Mouse (Mus musculus) heart, postnatal 10 days (tissue): ENCODE data around the gene Nacc2. TPM values are rescaled to one million over a fixed set of nuclear protein-coding genes. Genes with fewer than 3 reads are reported as not detected.

Experiments used
- DNase-seq, 2 experiments: peaks; one replicate each; pipeline ENCODE4 v3.0.0; 2021
- intact Hi-C: fragments of 180-260 bp; cut with DNase I; formaldehyde crosslinking; loops from one replicate; pipeline ENCODE4 v1.15.1; 2025
- total RNA-seq, 2 experiments: library from RNA; stranded (reverse); gene quantifications; 2 replicates each; pipeline ENCODE4 v1.2.3; 2021

Gene Nacc2
- total RNA-seq, 2 experiments from 2014 or later: 12.2 to 15.9 TPM

DNA sequence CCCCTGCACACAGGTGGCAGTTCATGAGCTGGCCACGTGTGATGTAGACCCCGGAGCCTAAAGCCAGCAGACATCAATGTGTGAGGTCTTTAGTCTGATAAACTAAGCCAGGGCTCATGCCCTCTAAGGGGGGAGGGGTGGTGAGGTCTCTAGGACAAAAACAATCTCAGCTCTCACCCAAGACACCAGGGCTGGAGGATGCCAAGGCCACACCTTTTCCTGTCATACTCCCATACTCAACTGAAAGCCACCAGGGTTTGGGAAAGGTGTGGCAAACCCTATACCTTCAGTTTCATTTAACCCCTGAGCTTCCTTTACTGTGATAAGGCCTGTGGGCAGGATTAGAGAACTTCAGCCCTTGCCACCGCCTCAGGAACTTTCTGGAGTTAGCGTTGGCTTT is 60.8 kb downstream of the Nacc2 start:
- no peak for DNase-seq
- intact Hi-C loops: no loop called here

DNA sequence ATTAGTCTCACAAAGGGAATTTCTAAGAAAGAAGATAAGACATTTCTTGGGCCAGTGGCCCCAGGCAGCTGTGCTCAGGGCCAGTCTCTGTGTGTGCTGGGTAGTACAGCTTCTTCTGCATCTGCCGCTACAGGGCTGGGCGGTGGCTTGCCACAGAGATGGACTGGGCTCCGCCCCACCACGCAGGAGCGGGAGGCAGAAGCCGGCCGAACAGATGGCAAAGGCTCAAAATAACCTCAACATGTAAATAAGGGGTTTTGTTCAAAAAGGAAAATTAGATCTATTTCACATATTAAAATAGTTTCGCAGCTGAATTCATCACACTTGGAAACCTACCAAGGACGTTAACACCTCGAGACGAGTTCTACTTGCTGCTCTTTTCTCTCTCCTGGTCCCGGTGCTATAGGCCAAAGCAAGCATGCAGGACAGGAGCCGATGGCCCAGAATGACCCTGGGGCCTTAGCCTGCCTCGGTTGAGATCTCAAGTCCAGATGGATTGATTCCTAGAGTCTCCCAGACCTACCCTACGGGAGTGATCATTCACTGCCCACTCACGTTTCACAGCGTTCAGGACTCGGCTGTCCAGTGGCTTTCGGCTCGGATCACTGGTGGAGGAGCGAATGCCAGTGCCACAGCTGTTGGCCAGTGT is 61.9 kb downstream of the Nacc2 start:
- intact Hi-C loops: no loop called here
- DNase-seq: no peak

DNA sequence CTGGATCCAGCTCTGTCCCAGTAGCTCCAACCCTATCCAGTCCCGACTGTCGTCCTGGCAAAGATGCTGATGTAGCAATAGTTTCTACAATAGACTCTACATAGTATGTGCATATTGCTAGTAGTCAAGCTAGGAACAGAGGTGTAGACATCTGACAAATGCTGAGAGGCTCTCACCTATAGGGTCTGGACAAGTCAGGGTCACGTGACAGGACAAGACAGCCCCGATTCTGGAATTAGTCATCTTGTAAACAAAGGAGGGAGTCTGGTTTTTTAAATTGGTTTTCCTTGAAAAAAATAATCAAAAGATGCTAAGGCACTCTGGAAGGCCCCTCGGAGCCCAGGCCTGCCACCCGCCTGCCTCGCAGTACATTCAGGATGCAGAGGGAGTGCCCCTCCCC is 66.0 kb downstream of the Nacc2 start:
- intact Hi-C loops: loop anchor here (10.0 kb wide), 1 partner anchor 218 kb away; no protein-coding TSS in a partner anchor
- no peak for DNase-seq

DNA sequence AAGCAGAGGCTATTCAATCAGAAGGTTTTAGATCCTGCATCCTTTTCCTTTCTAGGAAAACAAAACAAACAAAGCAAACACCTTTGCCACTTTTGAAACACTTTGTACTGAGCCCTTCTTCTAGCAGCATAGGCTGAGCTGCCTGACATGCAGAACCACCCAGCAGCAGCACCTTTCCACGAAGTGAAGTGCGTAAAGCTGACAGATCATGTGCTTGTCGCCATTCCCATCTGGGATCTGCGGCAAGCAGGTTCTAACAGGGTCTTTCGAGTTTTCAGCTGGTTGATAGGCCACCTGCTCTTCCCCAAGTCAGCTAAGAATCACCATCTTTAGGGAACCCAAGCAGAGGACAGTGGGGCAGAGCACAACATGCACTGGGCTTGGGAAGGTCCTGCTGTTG is 66.8 kb downstream of the Nacc2 start:
- intact Hi-C loops: loop anchor here (10.0 kb wide), 1 partner anchor 219 kb away; no protein-coding TSS in a partner anchor
- no peak for DNase-seq

DNA sequence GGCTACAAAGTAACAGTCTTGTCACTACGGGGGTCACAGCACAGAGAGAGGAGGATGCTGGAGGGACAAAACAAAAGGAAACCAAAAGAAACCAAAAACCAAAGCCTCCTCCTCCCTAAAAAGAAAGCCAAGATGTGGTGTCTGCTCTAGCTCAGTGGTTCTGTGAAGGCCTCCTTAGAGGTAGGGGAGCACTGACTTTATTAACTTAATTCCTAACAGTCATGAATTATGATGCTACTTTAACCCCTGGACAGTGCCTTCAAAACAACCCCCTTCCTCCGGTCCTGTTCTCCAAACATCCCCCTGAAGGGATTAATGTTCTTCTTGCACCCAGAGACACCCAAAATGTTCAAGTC is 67.3 kb downstream of the Nacc2 start:
- intact Hi-C loops: loop anchor here (1.0 to 10.0 kb wide), 2 partner anchors 87 to 219 kb away; no protein-coding TSS in a partner anchor
- no peak for DNase-seq

DNA sequence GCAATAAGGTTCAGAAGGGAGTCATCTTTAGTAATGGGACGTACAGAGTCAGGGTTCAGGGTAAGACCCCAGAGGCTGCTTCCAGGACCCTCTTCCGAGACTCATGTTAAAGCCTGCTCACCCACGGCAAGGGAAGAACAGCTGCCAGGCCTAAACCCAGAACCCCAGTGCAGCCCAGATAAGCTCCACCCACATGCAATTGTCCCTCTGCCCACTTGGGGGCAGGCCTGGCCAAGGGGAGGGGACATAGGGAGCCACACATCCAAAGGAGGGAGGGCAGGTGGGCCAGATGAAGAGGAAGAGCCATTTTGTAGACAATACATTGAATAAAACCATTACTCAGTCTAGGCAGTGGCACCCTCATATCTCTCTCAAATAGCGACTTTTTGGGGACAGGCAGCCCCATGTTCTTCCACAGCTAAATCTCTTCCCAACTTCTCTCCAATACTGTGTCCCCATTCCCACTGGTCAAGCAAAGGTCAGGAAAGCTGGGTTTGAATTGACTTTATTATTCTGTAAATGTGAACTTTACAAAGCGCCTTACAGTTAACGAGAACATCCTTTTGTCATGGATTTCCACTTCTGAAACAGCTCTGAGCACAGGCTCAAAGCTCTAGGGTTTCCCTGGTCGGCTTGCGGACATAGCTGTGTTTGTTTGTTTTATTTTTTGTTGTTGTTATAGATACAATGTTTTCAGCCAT is 67.8 kb downstream of the Nacc2 start:
- peak; percentile 67 to 80 for DNase-seq
- intact Hi-C loops: loop anchor here (1.0 to 10.0 kb wide), 2 partner anchors 87 to 220 kb away; no protein-coding TSS in a partner anchor

DNA sequence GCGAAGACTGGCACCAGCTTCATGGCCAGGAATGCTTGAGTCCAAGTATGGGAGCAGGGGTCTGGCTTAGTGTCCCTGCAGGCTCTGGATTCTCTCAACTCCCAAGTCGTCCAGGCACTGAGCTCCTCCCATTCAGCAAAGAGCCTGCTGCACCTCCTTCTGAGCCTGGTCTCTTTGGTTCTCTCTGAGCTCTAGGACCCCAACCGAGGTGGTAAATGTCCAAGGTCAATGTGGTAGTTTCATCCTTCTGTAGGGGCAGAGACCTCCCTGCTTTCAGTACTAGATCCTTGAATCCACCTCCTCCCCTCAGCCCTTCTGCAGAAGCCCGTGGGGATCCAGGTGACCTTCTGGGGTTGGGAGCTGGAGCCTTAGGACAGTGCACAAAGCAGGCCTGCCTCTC is 70.2 kb downstream of the Nacc2 start:
- DNase-seq: no peak
- intact Hi-C loops: loop anchor here (10.0 kb wide), 1 partner anchor 222 kb away; no protein-coding TSS in a partner anchor

DNA sequence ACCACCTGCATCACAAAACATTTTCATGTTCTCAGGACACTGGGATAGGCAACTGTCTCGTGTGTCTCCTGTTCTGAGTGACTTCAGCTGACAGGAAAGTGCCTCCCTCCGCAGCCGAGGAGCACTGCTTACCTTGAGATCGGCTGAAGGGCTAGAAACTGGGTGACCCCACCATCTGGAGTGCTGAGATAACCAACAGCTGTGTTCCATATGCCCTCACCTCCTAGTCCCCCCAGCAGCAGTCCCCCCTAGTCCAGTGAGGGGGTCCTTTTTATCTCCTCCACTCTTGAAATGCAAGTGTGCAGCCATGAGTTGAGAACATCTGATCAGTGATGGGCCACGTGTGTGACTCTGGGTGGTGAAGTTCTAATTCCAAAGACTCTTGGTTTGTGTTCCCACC is 74.2 kb downstream of the Nacc2 start:
- intact Hi-C loops: no loop called here
- DNase-seq: no peak

DNA sequence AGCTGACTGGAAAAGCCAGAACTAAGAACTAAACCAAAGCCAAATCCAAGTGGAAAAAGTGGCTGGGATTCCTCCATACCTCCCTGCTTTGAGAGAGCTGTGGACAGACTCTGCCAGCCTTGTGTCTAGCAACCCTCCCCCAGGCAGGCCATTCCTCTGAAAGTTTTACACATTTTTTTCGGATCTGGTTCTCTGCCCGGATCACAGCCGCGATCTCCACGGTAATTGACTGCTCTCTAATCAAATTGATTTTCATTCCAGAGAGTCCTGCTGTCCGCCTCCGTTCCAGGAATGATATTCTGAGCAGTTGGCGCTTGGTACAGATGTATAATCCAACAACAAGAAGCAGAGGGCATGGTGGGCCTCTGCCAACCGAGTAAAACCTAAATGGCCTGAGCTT is 78.8 kb downstream of the Nacc2 start:
- DNase-seq: no peak
- intact Hi-C loops: no loop called here

DNA sequence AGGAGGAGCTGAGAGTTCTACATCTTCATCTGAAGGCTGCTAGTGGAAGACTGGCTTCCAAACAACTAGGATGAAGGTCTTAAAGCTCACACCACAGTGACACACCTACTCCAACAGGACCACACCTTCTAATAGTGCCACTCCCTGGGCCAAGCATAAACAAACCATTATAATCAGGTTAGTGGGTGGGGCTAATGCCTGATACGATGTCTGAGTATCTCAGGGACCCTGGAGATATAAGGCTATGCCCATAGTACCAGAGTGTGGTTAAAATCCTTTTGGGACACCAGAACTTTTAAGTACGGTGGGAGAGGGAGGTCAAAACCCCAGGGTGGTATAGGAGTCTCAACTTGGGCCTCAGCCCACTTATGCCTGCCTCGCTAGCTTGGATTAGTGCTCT is 80.4 kb downstream of the Nacc2 start:
- no peak for DNase-seq
- intact Hi-C loops: no loop called here

DNA sequence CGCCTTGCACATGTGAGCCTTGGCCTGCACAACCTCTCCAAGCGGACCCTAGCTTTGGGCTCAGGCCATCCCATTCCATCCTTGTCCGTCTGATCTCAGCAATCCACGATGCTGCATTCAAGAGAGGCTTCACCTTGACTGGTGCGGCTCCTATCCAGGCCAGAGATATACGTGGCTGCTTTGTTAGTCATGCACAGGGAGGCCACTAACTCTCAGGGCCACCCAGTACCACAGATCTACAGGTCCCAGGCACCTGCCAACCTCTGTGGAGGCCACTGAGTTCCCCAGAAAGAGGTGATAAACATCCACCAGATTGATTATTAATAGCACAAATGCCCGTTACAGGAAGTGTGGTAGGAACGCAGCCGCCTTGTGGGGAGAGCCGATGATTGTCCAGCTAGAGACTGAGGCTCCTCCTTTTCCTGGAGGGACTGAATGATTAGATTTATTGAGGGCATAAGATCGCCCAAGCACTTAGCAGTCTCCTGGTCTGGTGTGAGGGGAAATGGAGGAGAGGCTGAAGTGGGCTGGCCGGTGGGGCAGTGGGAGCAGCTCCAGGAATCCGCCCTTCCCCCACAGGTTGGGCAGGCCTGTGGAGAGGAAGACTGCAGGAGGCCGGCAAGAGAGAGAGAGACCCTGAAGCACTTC is 81.7 kb downstream of the Nacc2 start:
- DNase-seq: no peak
- intact Hi-C loops: no loop called here

DNA sequence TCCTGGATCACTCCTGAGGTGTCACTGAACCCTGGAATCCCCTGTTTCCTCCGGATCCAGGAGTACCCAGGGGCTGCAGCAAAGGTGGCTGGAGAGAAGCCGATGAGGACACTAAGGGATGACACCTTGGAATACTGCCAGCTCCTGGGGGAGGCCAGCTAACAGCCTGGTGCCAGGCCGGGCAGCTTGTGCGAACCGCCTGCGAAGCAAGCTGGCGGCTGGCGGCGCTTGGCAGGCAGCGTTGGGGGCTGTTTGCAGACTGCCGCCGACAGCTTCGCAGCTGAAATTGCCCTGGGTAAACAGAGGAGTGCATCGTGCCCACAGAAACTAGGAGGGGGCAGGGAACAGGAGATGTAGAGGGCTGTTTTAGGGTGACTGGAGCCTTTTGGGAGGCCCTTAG is 83.1 kb downstream of the Nacc2 start:
- intact Hi-C loops: no loop called here
- DNase-seq: peak; percentile 23 to 33

DNA sequence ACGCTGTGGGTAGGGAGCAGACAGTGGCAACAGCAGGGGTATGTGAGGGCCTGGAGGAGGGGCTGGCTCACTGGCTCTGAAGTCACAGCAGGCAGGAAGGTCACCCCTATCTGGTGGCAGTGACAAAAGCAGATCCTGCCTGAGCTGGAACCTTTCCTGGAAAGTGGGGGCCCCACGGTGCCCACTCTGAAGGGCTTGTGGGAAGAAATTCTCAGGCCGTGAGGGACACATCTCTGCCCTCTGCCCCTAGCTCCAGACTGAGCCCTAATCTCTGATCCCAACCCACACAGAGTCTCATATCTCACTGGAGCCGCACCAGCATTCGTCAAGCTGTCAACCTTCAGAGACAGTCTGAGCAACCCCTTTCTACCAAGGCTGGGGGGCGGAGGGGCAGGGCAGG is 85.6 kb downstream of the Nacc2 start:
- DNase-seq: peak; percentile 24 to 32
- intact Hi-C loops: no loop called here

DNA sequence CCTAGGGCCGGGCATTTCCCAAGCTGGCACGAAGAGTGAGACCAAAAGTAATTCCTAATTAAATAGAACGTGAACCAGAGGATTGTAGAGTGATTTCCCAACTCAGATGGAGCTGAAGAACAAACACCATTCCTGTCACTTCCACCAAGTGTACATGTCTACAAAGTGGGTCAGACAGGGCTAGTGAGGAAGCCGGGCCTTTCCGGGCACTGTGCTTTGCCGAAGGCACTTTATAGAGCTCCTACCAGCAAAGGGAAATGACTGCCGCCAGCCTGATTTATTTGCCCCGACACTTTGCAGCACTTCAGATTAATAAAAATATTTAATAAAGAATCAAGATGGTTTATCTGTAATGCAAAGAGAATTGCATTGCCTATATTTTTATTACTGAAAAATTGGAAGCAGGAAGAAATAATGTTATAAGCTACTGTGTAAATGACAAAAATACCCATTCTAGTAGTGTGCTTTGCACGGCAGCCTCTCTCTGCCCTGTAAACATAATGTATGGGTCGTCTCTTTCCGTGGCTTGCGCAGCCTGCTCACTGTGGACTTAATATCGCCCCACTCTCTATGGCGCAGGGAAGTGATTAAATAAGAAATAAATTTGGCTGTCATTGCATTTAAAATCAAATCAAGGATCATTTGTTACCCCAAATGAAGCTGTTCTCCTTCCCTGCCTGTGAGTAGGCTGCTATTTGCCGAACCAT is 88.5 kb downstream of the Nacc2 start:
- intact Hi-C loops: no loop called here
- no peak for DNase-seq

DNA sequence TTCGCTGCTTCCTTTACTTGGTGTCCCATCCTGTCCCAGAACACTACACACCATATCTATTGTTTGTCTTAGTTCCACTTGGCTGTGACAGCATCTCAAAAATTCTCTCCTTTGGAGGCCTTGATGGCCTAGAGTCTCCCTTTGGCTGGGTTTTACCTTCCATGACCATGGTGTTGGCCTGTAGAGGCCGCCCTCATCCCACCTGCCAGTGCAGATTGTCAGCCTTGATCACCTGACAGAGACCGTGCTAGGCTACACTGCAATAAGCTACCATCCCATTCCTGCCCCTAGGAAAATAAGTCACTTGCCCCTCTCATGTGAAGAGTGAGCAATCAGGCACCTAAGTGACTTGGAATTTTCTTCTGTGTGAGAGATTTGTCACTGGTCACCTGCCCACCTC is 92.7 kb downstream of the Nacc2 start:
- no peak for DNase-seq
- intact Hi-C loops: no loop called here

DNA sequence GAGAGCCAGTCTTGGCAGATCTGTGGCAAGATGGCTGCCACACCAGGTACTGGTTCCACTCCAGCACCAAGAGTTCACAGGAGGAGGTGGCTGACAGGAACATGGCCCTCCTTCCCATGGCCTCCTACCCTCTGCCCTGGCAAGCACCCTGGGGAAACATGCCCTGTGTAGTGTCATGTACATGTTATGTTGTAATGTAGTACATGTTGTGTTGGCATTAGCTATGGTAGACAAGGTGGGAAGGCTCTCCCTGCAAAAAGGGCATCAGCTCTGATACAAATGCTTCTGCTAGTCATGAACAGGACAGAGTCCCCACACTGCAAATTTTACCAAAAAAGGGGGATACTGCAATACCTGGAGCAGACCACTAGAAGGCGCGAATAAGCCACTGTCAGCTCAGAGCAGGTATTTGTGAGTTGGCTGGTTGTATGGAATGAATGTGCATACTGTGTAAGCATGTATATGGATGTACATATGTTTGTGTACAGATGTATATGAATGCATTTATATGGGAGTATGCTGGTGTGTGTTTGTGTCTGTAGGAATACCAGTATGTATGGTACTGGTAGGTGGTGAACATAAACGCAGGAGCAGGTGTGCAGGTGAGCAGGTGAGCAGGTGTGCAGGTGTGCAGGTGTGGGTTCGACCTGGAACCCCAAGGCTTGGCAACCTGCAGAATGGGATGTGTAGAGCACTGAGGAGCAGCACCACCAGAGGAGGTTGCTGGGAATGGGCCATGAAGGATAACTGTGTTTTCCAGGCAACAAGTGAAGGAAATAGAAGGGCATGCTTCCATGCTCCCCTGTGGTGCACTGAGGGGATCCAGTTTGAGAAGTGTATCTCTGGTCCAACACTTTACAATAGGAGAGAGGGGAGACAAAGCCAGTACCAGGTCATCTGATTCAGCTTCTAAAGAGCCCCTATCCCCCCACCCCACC is 98.6 kb downstream of the Nacc2 start:
- DNase-seq: peak; percentile 29 to 51
- intact Hi-C loops: loop anchor here (1.0 kb wide), 1 partner anchor 118 kb away; no protein-coding TSS in a partner anchor

DNA sequence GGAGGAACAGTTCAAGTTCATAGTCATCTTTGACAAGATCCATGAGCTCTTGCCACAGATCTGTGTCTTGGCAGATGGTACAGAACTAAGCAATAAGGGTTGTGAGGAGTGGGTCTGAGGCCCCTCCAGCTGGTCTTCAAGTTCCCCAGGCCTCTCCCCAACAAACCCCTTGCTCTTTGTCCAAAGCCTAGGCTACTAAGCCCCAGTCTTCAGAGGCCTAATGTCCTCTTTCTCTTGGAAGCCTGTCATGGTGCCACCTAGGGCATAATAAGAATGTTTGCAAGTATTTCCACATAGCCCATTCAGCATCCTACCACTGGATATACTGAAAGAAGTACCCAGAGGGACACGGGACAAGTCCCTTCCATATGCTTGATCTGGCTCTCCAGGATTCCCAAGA is 100.4 kb downstream of the Nacc2 start:
- intact Hi-C loops: no loop called here
- DNase-seq: no peak

DNA sequence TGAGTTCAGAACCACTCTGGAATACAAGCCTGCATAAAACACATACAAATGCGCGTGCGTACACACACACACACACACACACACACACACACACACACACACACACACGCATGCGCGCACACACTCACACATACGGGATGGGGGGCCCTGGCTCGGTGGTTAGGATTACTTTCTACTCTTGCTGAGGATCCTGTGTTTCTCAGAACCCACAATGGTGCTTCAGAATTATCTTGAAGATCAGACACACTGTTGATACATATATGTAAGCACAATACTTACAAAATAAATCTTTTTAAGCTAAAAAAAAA is 100.8 kb downstream of the Nacc2 start:
- no peak for DNase-seq
- intact Hi-C loops: no loop called here

DNA sequence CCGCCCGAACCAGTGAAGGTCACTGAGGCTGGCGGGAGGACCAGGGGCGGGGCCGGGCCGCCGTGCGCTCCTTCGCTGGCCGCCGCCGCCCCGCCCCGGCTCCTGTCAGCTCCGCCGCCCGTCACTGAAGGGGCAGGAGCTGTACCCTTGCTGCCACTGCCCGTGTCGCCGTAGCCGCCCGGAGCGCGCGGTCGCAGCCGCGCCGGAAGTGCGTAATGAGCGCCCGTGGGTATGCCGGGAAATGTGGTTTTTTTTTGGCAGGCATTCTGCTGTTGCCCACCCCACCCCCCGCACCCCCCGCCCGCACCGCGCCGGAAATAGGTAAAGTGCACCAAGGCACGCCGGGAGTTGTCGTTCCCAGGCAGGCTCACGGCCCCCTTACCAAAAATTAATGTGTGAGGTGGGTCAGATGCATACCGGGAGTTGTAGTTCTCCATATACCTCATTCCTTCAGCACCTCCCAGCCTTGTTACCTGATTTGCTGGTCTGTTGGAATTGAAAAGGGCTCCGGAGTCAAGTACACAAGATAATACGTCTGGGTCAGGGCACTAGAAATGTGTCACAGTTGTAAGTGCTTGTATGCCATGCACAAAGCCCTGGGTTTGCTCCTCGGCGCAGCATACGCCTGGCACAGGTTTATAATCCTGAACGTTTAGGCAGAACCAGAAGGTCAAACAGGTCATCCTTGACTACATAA is 101.3 kb downstream of the Nacc2 start, which contains the start of gene Ubac1:
Gene Ubac1 (minus strand): TSS at position 187 of the 697 bp plus-strand sequence.
- intact Hi-C loops: loop anchor here (2.0 kb wide), 1 partner anchor 37 kb away; no protein-coding TSS in a partner anchor
- peak; percentile 93 to 94 for DNase-seq
